Mouse (Mus musculus): ENCODE results near the gene Fxyd1.
A peak's percentile ranks its signal among the peaks of the same experiment; 100 is the strongest.

DNA sequence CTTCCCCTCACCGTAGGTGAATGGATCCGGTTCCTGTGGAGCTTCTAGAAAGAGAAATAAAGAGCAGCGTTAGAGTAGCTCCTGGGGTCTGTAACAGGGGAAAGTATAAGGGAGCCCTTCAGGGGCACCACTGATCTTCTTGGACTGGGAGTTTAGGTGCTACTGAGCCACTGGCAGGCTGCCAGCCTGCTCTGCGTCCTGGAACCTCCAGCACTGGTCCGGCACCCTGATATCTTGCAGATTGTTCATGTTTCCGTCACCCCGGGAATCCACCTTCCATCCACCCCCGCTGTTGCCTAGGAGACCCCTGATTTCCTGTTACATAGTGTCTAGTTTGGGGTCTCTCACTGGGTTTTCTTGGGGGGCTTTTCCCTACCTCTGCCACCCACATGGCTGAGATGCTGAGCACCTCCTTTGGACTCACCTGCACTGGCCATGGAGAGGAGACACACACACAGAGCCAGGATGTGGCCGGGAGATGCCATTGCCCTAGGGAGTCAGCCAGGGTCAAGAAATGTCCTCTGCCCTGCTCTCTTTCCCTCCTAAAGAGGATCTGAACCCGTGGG, 3.0 kb downstream of the Fxyd1 start:
- TF ChIP-seq POLR2A (IDR thresholded peaks at IDR 0.05; ENCODE audit: extremely low read depth, insufficient read depth, low read length) (0 out of 2 replicates have a peak, but pooled peaks have one; percentile 6), CTCF (IDR thresholded peaks at IDR 0.05; ENCODE audit: low read depth, low read length) (no peak)
